Mouse (Mus musculus): ENCODE measurements at regions not wholly inside any gene's neighbourhood (a gene's known extent, or its start where the extent isn't known, plus 50 kb on each side); places are given as distances from the start of the nearest gene placed in this dataset.

GRCm38 (mm10) chr8:49738043-49738442 lies 894.3 kb upstream of the Tenm3 start:
- TF ChIP-seq POLR2A (IDR thresholded peaks at IDR 0.05; ENCODE audit: borderline replicate concordance, extremely low read depth, insufficient read depth, insufficient read length, poor library complexity, severe bottlenecking): no peak
- TF ChIP-seq CTCF (IDR thresholded peaks at IDR 0.05; ENCODE audit: borderline replicate concordance, extremely low read depth, insufficient read depth, insufficient read length): no peak
